Mouse (Mus musculus) myocyte (in vitro differentiated cells): ENCODE data around the gene Fam171a2. TPM values are rescaled to one million over a fixed set of nuclear protein-coding genes. Genes with fewer than 3 reads are reported as not detected.
A peak's percentile ranks its signal among the peaks of the same experiment; 100 is the strongest.

Experiments
- H3K27me3 ChIP-seq: one replicate; pipeline ENCODE4 v1.6.1; 2011; ENCODE audit not compliant: control insufficient read depth, insufficient read depth, insufficient read length
- H3K36me3 ChIP-seq: one replicate; pipeline ENCODE4 v1.6.1; 2011; ENCODE audit not compliant: control insufficient read depth, insufficient read depth
- H3K4me2 ChIP-seq: one replicate; pipeline ENCODE4 v1.6.1; 2011; ENCODE audit warnings: low read depth, control low read depth
- H3K4me3 ChIP-seq: one replicate; pipeline ENCODE4 v1.5.1; 2011; ENCODE audit warnings: mild to moderate bottlenecking, control low read depth, moderate library complexity
- H3K79me2 ChIP-seq: one replicate; pipeline ENCODE4 v1.6.1; 2011; ENCODE audit not compliant: control insufficient read depth, insufficient read depth
- H3ac ChIP-seq: one replicate; pipeline ENCODE4 v1.6.1; 2011; ENCODE audit not compliant: control insufficient read depth, insufficient read length
- CEBPB ChIP-seq: IDR thresholded peaks from 2 replicates; pipeline ENCODE4 v1.6.1; 2011; ENCODE audit warnings: mild to moderate bottlenecking, moderate library complexity; ENCODE audit not compliant: poor library complexity, insufficient read depth, severe bottlenecking
- E2F4 ChIP-seq: IDR thresholded peaks from one replicate; pipeline ENCODE4 v1.6.1; 2011; ENCODE audit warnings: mild to moderate bottlenecking, control low read depth, moderate library complexity; ENCODE audit not compliant: insufficient read depth
- MAX ChIP-seq: IDR thresholded peaks from one replicate; pipeline ENCODE4 v1.6.1; 2011; ENCODE audit warnings: low read depth, mild to moderate bottlenecking, control low read depth
- MYOD1 ChIP-seq, 3 experiments: IDR thresholded peaks; one replicate each; pipeline ENCODE4 v1.6.1; 2011; ENCODE audit warnings: control low read depth in 2 of 3, low read depth in 2 of 3, mild to moderate bottlenecking in 2 of 3, moderate library complexity in 1 of 3; ENCODE audit not compliant: insufficient read length in 2 of 3, control insufficient read depth in 1 of 3
- MYOG ChIP-seq, 3 experiments: IDR thresholded peaks; one replicate each; pipeline ENCODE4 v1.6.1; 2011; ENCODE audit warnings: control low read depth in 2 of 3, low read depth in 2 of 3, mild to moderate bottlenecking in 2 of 3; ENCODE audit not compliant: insufficient read length in 2 of 3, control insufficient read depth in 1 of 3, insufficient read depth in 1 of 3
- POLR2A ChIP-seq: IDR thresholded peaks from one replicate; pipeline ENCODE4 v1.6.1; 2011; ENCODE audit warnings: low read depth, mild to moderate bottlenecking, control low read depth, moderate library complexity; ENCODE audit not compliant: insufficient read length
- POLR2AphosphoS2 ChIP-seq: IDR thresholded peaks from one replicate; pipeline ENCODE4 v1.6.1; 2011; ENCODE audit warnings: low read depth, control low read depth; ENCODE audit not compliant: insufficient read length
- REST ChIP-seq: IDR thresholded peaks from one replicate; pipeline ENCODE4 v1.6.1; 2011; ENCODE audit warnings: mild to moderate bottlenecking, control low read depth, moderate library complexity; ENCODE audit not compliant: insufficient read depth, insufficient read length
- SRF ChIP-seq: IDR thresholded peaks from one replicate; pipeline ENCODE4 v1.6.1; 2011; ENCODE audit warnings: low read depth; ENCODE audit not compliant: control insufficient read depth, insufficient read length
- TCF12 ChIP-seq: IDR thresholded peaks from one replicate; pipeline ENCODE4 v1.6.1; 2011; ENCODE audit warnings: mild to moderate bottlenecking, control low read depth; ENCODE audit not compliant: poor library complexity, insufficient read depth, severe bottlenecking
- TCF3 ChIP-seq: IDR thresholded peaks from one replicate; pipeline ENCODE4 v1.6.1; 2011; ENCODE audit warnings: low read depth, control low read depth; ENCODE audit not compliant: insufficient read length
- USF1 ChIP-seq: IDR thresholded peaks from one replicate; pipeline ENCODE4 v1.6.1; 2011; ENCODE audit warnings: low read depth, mild to moderate bottlenecking, control low read depth, moderate library complexity
- polyA plus RNA-seq: library from polyadenylated mRNA; unstranded; fragments of >200 nt; fragmentation: generic; extraction: Trizol; gene quantifications from one replicate; pipeline ENCODE4 v1.2.1, GENCODE M21; 2012; ENCODE audit warnings: missing spikeins

Fam171a2 gene
- polyA plus RNA-seq, 1 experiment: 162 TPM

GRCm38 (mm10) chr11:102432896-102433295, 14.6 kb downstream of the Fam171a2 start:
- Histone ChIP-seq H3K4me3 (peak overlapping the region; percentile 93), H3K27me3 (no peaks in the 10 kb centered on the region), H3K36me3 (peaks cover 4% of the 10 kb centered on the region), H3K4me2 (peak overlapping the region; percentile 83), H3K79me2 (no peaks in the 10 kb centered on the region), H3ac (no peak overlapping the region)
- TF ChIP-seq MYOG (IDR thresholded peaks at IDR 0.05; ENCODE audit: control insufficient read depth in 1 of 3, insufficient read depth in 1 of 3, insufficient read length in 2 of 3, low read depth in 2 of 3): peak in 2 of 3 experiments; percentile 55 to 71
- TF ChIP-seq POLR2A: peak; percentile 49
- TF ChIP-seq SRF: no peak
- peak in 1 of 3 experiments; percentile 62 for TF ChIP-seq MYOD1 (IDR thresholded peaks at IDR 0.05; ENCODE audit: control insufficient read depth in 1 of 3, insufficient read length in 2 of 3, low read depth in 2 of 3)

GRCm38 (mm10) chr11:102432115-102432843, 15.2 kb downstream of the Fam171a2 start:
- Histone ChIP-seq H3K36me3 (peaks cover 4% of the 10 kb centered on the region), H3K79me2 (no peaks in the 10 kb centered on the region), H3K27me3 (no peaks in the 10 kb centered on the region), H3ac (no peak overlapping the region), H3K4me3 (peak overlapping the region; percentile 93), H3K4me2 (peak overlapping the region; percentile 83)
- TF ChIP-seq USF1: peak; percentile 66
- no peak for TF ChIP-seq TCF12
- TF ChIP-seq POLR2A: peak; percentile 22

- Histone ChIP-seq H3K27me3 (no peaks in the 10 kb centered on the region), H3K79me2 (no peaks in the 10 kb centered on the region), H3K4me3 (peak overlapping the region; percentile 93), H3K4me2 (peak overlapping the region; percentile 83), H3K36me3 (peaks cover 4% of the 10 kb centered on the region), H3ac (no peak overlapping the region)
- TF ChIP-seq CEBPB: no peak
- TF ChIP-seq MYOG (IDR thresholded peaks at IDR 0.05; ENCODE audit: control insufficient read depth in 1 of 3, insufficient read depth in 1 of 3, insufficient read length in 2 of 3, low read depth in 2 of 3): no peak
- TF ChIP-seq MAX: no peak
- no peak for TF ChIP-seq TCF12
- TF ChIP-seq MYOD1 (IDR thresholded peaks at IDR 0.05; ENCODE audit: control insufficient read depth in 1 of 3, insufficient read length in 2 of 3, low read depth in 2 of 3): no peak
- no peak for TF ChIP-seq SRF
- no peak for TF ChIP-seq TCF3
- TF ChIP-seq E2F4: no peak
- TF ChIP-seq REST: no peak
- no peak for TF ChIP-seq USF1
These were observed 15.8 kb downstream of the Fam171a2 start for GRCm38 (mm10) chr11:102431728-102432114.

- H3K36me3 ChIP-seq: peaks cover 4% of the 10 kb centered on the region
- peak overlapping the region; percentile 74 for H3K4me2 ChIP-seq
- TF ChIP-seq MYOG (IDR thresholded peaks at IDR 0.05; ENCODE audit: control insufficient read depth in 1 of 3, insufficient read depth in 1 of 3, insufficient read length in 2 of 3, low read depth in 2 of 3) (no peak), POLR2A (no peak), USF1 (no peak), MAX (no peak), TCF12 (no peak), SRF (no peak)
- no peaks in the 10 kb centered on the region for H3K79me2 ChIP-seq
- H3K27me3 ChIP-seq: no peaks in the 10 kb centered on the region
- peak overlapping the region; percentile 93 for H3K4me3 ChIP-seq
- no peak overlapping the region for H3ac ChIP-seq
These were observed 16.4 kb downstream of the Fam171a2 start for GRCm38 (mm10) chr11:102431018-102431645.

- Histone ChIP-seq H3K79me2 (no peaks in the 10 kb centered on the region), H3ac (no peak within 1 kb of the TSS), H3K27me3 (no peaks in the 10 kb centered on the region), H3K4me3 (peak within 1 kb of the TSS; percentile 93), H3K4me2 (peak within 1 kb of the TSS; percentile 86), H3K36me3 (peaks cover 4% of the 10 kb centered on the region)
- TF ChIP-seq POLR2AphosphoS2 (peak; percentile 74), TCF3 (no peak), MYOD1 (IDR thresholded peaks at IDR 0.05; ENCODE audit: control insufficient read depth in 1 of 3, insufficient read length in 2 of 3, low read depth in 2 of 3) (no peak), USF1 (peak; percentile 99), E2F4 (peak; percentile 51), MAX (peak; percentile 41), POLR2A (peak; percentile 58), SRF (no peak), TCF12 (no peak), CEBPB (no peak), MYOG (IDR thresholded peaks at IDR 0.05; ENCODE audit: control insufficient read depth in 1 of 3, insufficient read depth in 1 of 3, insufficient read length in 2 of 3, low read depth in 2 of 3) (no peak)
These were observed 17.1 kb downstream of the Fam171a2 start, which contains the start of gene Grn for GRCm38 (mm10) chr11:102430121-102431017. Grn (plus strand) TSS chr11:102430315.
